Comparison of ENCODE assay signal across 8 mouse cellular contexts in genomic region chr6:125192016-125192714, GRCm38 (mm10). TPM values are rescaled to one million over a fixed set of nuclear protein-coding genes. Genes with fewer than 3 reads are reported as not detected.
DNase-seq lines count a peak whose midpoint lies in the region; ATAC-seq lines count a peak whose summit lies in the region.

No protein-coding gene starts in this region.

- H3K27me3 ChIP-seq in heart, embryonic 13.5 days (replicated peaks): no peaks in the 10 kb centered on the region
- H3K27me3 ChIP-seq in liver, embryonic 12.5 days (replicated peaks): no peaks in the 10 kb centered on the region
- no peaks in the 10 kb centered on the region for H3K27me3 ChIP-seq in stomach, embryonic 15.5 days (replicated peaks)

- H3K36me3 ChIP-seq in heart, embryonic 13.5 days: peaks cover 52% of the 10 kb centered on the region
- H3K36me3 ChIP-seq in liver, embryonic 12.5 days: peaks cover 55% of the 10 kb centered on the region
- peaks cover 16% of the 10 kb centered on the region for H3K36me3 ChIP-seq in stomach, embryonic 15.5 days

- H3K4me3 ChIP-seq in heart, embryonic 13.5 days: peak overlapping the region; percentile 75
- H3K4me3 ChIP-seq in liver, embryonic 12.5 days: peak overlapping the region; percentile 71
- peak overlapping the region; percentile 83 for H3K4me3 ChIP-seq in stomach, embryonic 15.5 days (replicated peaks)

- under 1% methylated on average over 34 of the region's 34 CpGs for WGBS in heart, embryonic 13.5 days
- WGBS in liver, embryonic 12.5 days (ENCODE audit: insufficient replicate concordance): under 1% methylated on average over 34 of the region's 34 CpGs
- WGBS in stomach, embryonic 15.5 days: under 1% methylated on average over 34 of the region's 34 CpGs

- peaks cover 26% of the 10 kb centered on the region for H3K4me1 ChIP-seq in heart, embryonic 13.5 days
- H3K4me1 ChIP-seq in liver, embryonic 12.5 days: peaks cover 48% of the 10 kb centered on the region
- H3K4me1 ChIP-seq in stomach, embryonic 15.5 days: 0 out of 2 replicates have a peak, but pooled peaks cover 3% of the 10 kb centered on the region

- H3K4me2 ChIP-seq in heart, embryonic 13.5 days: peak overlapping the region; percentile 91
- H3K4me2 ChIP-seq in liver, embryonic 12.5 days: peak overlapping the region; percentile 91
- H3K4me2 ChIP-seq in stomach, embryonic 15.5 days: peak overlapping the region; percentile 78

- H3K9ac ChIP-seq in heart, embryonic 13.5 days: peak overlapping the region; percentile 92
- H3K9ac ChIP-seq in liver, embryonic 12.5 days: peak overlapping the region; percentile 86
- H3K9ac ChIP-seq in stomach, embryonic 15.5 days: peak overlapping the region; percentile 59

- ATAC-seq in erythroid progenitor cell, adult 5-6 weeks (replicated peaks; ENCODE audit: low FRiP score, poor library complexity, severe bottlenecking): peak; percentile 85
- peak; percentile 83 for ATAC-seq in heart, embryonic 13.5 days (ENCODE audit: extremely low read depth, insufficient number of reproducible peaks, low FRiP score, low TSS enrichment)
- peak; percentile 88 for ATAC-seq in liver, embryonic 12.5 days
- ATAC-seq in stomach, embryonic 15.5 days (ENCODE audit: insufficient read depth, low FRiP score, low read depth): peak; percentile 91

- no peaks in the 10 kb centered on the region for H3K9me3 ChIP-seq in heart, embryonic 13.5 days
- no peaks in the 10 kb centered on the region for H3K9me3 ChIP-seq in liver, embryonic 12.5 days (replicated peaks)
- H3K9me3 ChIP-seq in stomach, embryonic 15.5 days: no peaks in the 10 kb centered on the region

- peak overlapping the region; percentile 100 for H3K27ac ChIP-seq in heart, embryonic 13.5 days (replicated peaks)
- peak overlapping the region; percentile 99 for H3K27ac ChIP-seq in liver, embryonic 12.5 days
- H3K27ac ChIP-seq in stomach, embryonic 15.5 days: peak overlapping the region; percentile 100

- peak; percentile 92 for DNase-seq in CD4-positive helper T cell, adult 2 months (ENCODE audit: low read depth, low spot score)
- peak; percentile 84 for DNase-seq in brain, embryonic 18.5 days (ENCODE audit: low read depth, low spot score)
- peak; percentile 96 for DNase-seq in kidney, postnatal 10 days
- DNase-seq in natural killer cell, adult 2 months (ENCODE audit: low spot score in 2 of 2): peak; percentile 85 to 90

RNA-seq across cellular contexts. Expression of gene Mrpl51, which starts 0.6 kb away (rescaled TPM):
- total RNA-seq in erythroid progenitor cell, adult 5-6 weeks (2015; ENCODE audit: low replicate concordance): 63.3 and 85.8 TPM in 2 replicates
- 64.1 and 65.3 TPM in 2 replicates for total RNA-seq in erythroid progenitor cell, adult 5-6 weeks (2017; ENCODE audit: low replicate concordance)
- polyA plus RNA-seq in heart, embryonic 13.5 days (2015; fragmentation: Nextera tagmentation; extraction: Ambion mirVana): 219 and 251 TPM in 2 replicates
- 211 and 222 TPM in 2 replicates for polyA plus RNA-seq in liver, embryonic 12.5 days (2016; fragmentation: Nextera tagmentation; extraction: Ambion mirVana)
- 231 and 236 TPM in 2 replicates for polyA plus RNA-seq in stomach, embryonic 15.5 days (2015; fragmentation: Nextera tagmentation; extraction: Ambion mirVana)

RNA-seq across cellular contexts. Expression of gene Ncapd2, which starts 0.7 kb away (rescaled TPM):
- 953 and 1,019 TPM in 2 replicates for total RNA-seq in erythroid progenitor cell, adult 5-6 weeks (2015; ENCODE audit: low replicate concordance)
- 924 and 1,011 TPM in 2 replicates for total RNA-seq in erythroid progenitor cell, adult 5-6 weeks (2017; ENCODE audit: low replicate concordance)
- 80.3 and 81.8 TPM in 2 replicates for polyA plus RNA-seq in heart, embryonic 13.5 days (2015; fragmentation: Nextera tagmentation; extraction: Ambion mirVana)
- polyA plus RNA-seq in liver, embryonic 12.5 days (2016; fragmentation: Nextera tagmentation; extraction: Ambion mirVana): 132 and 138 TPM in 2 replicates
- polyA plus RNA-seq in stomach, embryonic 15.5 days (2015; fragmentation: Nextera tagmentation; extraction: Ambion mirVana): 107 and 108 TPM in 2 replicates

RNA-seq across cellular contexts. Expression of gene Vamp1, which starts 23.2 kb away (rescaled TPM):
- total RNA-seq in erythroid progenitor cell, adult 5-6 weeks (2015; ENCODE audit: low replicate concordance): 4.7 and 6.7 TPM in 2 replicates
- total RNA-seq in erythroid progenitor cell, adult 5-6 weeks (2017; ENCODE audit: low replicate concordance): 2.0 and 10.0 TPM in 2 replicates
- 4.4 and 4.7 TPM in 2 replicates for polyA plus RNA-seq in heart, embryonic 13.5 days (2015; fragmentation: Nextera tagmentation; extraction: Ambion mirVana)
- 2.3 and 2.6 TPM in 2 replicates for polyA plus RNA-seq in liver, embryonic 12.5 days (2016; fragmentation: Nextera tagmentation; extraction: Ambion mirVana)
- 6.0 and 6.3 TPM in 2 replicates for polyA plus RNA-seq in stomach, embryonic 15.5 days (2015; fragmentation: Nextera tagmentation; extraction: Ambion mirVana)

RNA-seq across cellular contexts. Expression of gene Gapdh, which starts 25.9 kb away (rescaled TPM):
- 683 and 752 TPM in 2 replicates for total RNA-seq in erythroid progenitor cell, adult 5-6 weeks (2015; ENCODE audit: low replicate concordance)
- 153 and 228 TPM in 2 replicates for total RNA-seq in erythroid progenitor cell, adult 5-6 weeks (2017; ENCODE audit: low replicate concordance)
- 4,266 and 4,534 TPM in 2 replicates for polyA plus RNA-seq in heart, embryonic 13.5 days (2015; fragmentation: Nextera tagmentation; extraction: Ambion mirVana)
- polyA plus RNA-seq in liver, embryonic 12.5 days (2016; fragmentation: Nextera tagmentation; extraction: Ambion mirVana): 1,499 and 1,575 TPM in 2 replicates
- polyA plus RNA-seq in stomach, embryonic 15.5 days (2015; fragmentation: Nextera tagmentation; extraction: Ambion mirVana): 1,509 and 1,865 TPM in 2 replicates

RNA-seq across cellular contexts. Expression of gene Tapbpl, which starts 39.5 kb away (rescaled TPM):
- 0.84 and 1.8 TPM in 2 replicates for total RNA-seq in erythroid progenitor cell, adult 5-6 weeks (2015; ENCODE audit: low replicate concordance)
- total RNA-seq in erythroid progenitor cell, adult 5-6 weeks (2017; ENCODE audit: low replicate concordance): 6.7 and 6.8 TPM in 2 replicates
- polyA plus RNA-seq in heart, embryonic 13.5 days (2015; fragmentation: Nextera tagmentation; extraction: Ambion mirVana): 3.4 and 4.2 TPM in 2 replicates
- 3.8 and 4.0 TPM in 2 replicates for polyA plus RNA-seq in liver, embryonic 12.5 days (2016; fragmentation: Nextera tagmentation; extraction: Ambion mirVana)
- 8.0 and 8.8 TPM in 2 replicates for polyA plus RNA-seq in stomach, embryonic 15.5 days (2015; fragmentation: Nextera tagmentation; extraction: Ambion mirVana)

Comparison
In these comparisons a context has a peak if more than half of its experiments do, and no peak if none do; other contexts are left out.
1. Peak in every context shown above with its lines: DNase-seq, ATAC-seq, H3K4me3 ChIP-seq and H3K27ac ChIP-seq.